Mouse (Mus musculus) embryonic fibroblast, embryonic 13.5 days (primary cell): ENCODE measurements around the gene Wdr5.

Source experiments
- CTCF ChIP-seq: IDR thresholded peaks from 2 replicates; pipeline ENCODE4 v1.5.1; 2011; ENCODE audit warnings: mild to moderate bottlenecking, control low read depth, low read length, moderate library complexity, borderline replicate concordance; ENCODE audit not compliant: insufficient read depth
- POLR2A ChIP-seq: IDR thresholded peaks from 2 replicates; pipeline ENCODE4 v1.6.1; 2011; ENCODE audit warnings: low read depth, mild to moderate bottlenecking, control low read depth, low read length, moderate library complexity

DNA sequence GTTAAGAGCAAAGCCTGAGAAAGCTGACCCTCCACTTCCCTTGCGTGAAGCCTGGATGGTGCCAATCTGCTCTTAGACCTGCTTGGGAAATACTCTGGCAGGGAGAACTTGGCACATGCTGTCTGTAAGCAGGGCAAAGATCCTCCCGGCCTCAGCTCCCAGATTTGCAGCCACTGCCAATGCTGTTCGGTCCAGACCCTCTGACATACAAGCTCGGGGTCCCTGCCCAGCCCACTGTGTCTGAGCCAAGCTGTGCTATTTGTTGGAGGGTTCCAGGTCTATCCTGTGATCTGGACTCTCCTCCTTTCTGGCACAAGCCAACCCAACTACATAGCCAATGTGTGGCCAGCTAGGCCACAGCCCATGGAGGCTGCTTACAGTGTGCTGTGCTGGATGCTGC is 61.5 kb downstream of the Wdr5 start:
- TF ChIP-seq POLR2A (no peak), CTCF (no peak)
